In genomic region chr7:16876006-16876405, GRCm38 (mm10) we compare ENCODE assay signal across 8 mouse cellular contexts. TPM values are rescaled to one million over a fixed set of nuclear protein-coding genes. Genes with fewer than 3 reads are reported as not detected.
A peak's percentile ranks its signal among the peaks of the same experiment; 100 is the strongest.
DNase-seq lines count a peak whose midpoint lies in the region; ATAC-seq and TF ChIP-seq lines count a peak whose summit lies in the region.

No protein-coding gene starts in this region.

- peak overlapping the region; percentile 84 for H3K27ac ChIP-seq in heart, postnatal 0 days (ENCODE audit: low read depth)
- peak overlapping the region; percentile 96 for H3K27ac ChIP-seq in embryonic facial prominence, embryonic 10.5 days (replicated peaks)
- no peak overlapping the region for H3K27ac ChIP-seq in hindbrain, embryonic 15.5 days (replicated peaks)
- H3K27ac ChIP-seq in midbrain, embryonic 15.5 days: peak overlapping the region; percentile 83; the same call in 1 of the 2 replicates

- H3K36me3 ChIP-seq in heart, postnatal 0 days (replicated peaks; ENCODE audit: control insufficient read depth, insufficient read depth, low read length): peaks cover 7% of the 10 kb centered on the region; the same call in 1 of the 2 replicates
- H3K36me3 ChIP-seq in embryonic facial prominence, embryonic 10.5 days (replicated peaks): peaks cover 41% of the 10 kb centered on the region
- no peaks in the 10 kb centered on the region; the same call in 1 of the 2 replicates for H3K36me3 ChIP-seq in hindbrain, embryonic 15.5 days
- no peaks in the 10 kb centered on the region for H3K36me3 ChIP-seq in midbrain, embryonic 15.5 days (replicated peaks)

- peaks cover 26% of the 10 kb centered on the region for H3K4me1 ChIP-seq in heart, postnatal 0 days (ENCODE audit: control insufficient read depth, insufficient read depth)
- peaks cover 60% of the 10 kb centered on the region for H3K4me1 ChIP-seq in embryonic facial prominence, embryonic 10.5 days
- H3K4me1 ChIP-seq in hindbrain, embryonic 15.5 days (replicated peaks): peaks cover 33% of the 10 kb centered on the region
- peaks cover 31% of the 10 kb centered on the region for H3K4me1 ChIP-seq in midbrain, embryonic 15.5 days

- intact Hi-C loops in heart, postnatal 36 days (cut with DNase I): no loop called here

- no peaks in the 10 kb centered on the region for H3K9me3 ChIP-seq in heart, postnatal 0 days (replicated peaks; ENCODE audit: control insufficient read depth, low read length)
- H3K9me3 ChIP-seq in embryonic facial prominence, embryonic 10.5 days: no peaks in the 10 kb centered on the region
- H3K9me3 ChIP-seq in hindbrain, embryonic 15.5 days: no peaks in the 10 kb centered on the region
- no peaks in the 10 kb centered on the region for H3K9me3 ChIP-seq in midbrain, embryonic 15.5 days

- ATAC-seq in heart, postnatal 0 days (ENCODE audit: insufficient read depth, low read depth): no peak
- ATAC-seq in hindbrain, embryonic 15.5 days (ENCODE audit: low FRiP score, low read depth): no peak
- ATAC-seq in midbrain, embryonic 15.5 days (replicated peaks): no peak
- no peak for ATAC-seq in cerebellum, adult (ENCODE audit: insufficient number of reproducible peaks, low FRiP score, low TSS enrichment)

- peak overlapping the region; percentile 95 for H3K4me2 ChIP-seq in heart, postnatal 0 days (ENCODE audit: low read depth, low read length)
- peak overlapping the region; percentile 80 for H3K4me2 ChIP-seq in hindbrain, embryonic 15.5 days
- H3K4me2 ChIP-seq in midbrain, embryonic 15.5 days: peak overlapping the region; percentile 80

- DNase-seq in heart, postnatal 0 days (ENCODE audit: low spot score): no peak
- DNase-seq in heart, postnatal 36 days: no peak
- peak; percentile 60 for DNase-seq in embryonic facial prominence, embryonic 10.5 days (ENCODE audit: low spot score)
- no peak for DNase-seq in embryo, embryonic 9.5 days (ENCODE audit: extremely low spot score)
- no peak for DNase-seq in urinary bladder, postnatal 10 days (ENCODE audit: low spot score)

- H3K27me3 ChIP-seq in heart, postnatal 0 days (ENCODE audit: control insufficient read depth, insufficient read depth, low read length): no peaks in the 10 kb centered on the region
- no peaks in the 10 kb centered on the region for H3K27me3 ChIP-seq in embryonic facial prominence, embryonic 10.5 days (replicated peaks; ENCODE audit: low read depth, poor library complexity, severe bottlenecking)
- H3K27me3 ChIP-seq in hindbrain, embryonic 15.5 days: no peaks in the 10 kb centered on the region
- H3K27me3 ChIP-seq in midbrain, embryonic 15.5 days (replicated peaks): no peaks in the 10 kb centered on the region

- H3K4me3 ChIP-seq in heart, postnatal 0 days (ENCODE audit: low read depth, low read length): peak overlapping the region; percentile 74
- H3K4me3 ChIP-seq in embryonic facial prominence, embryonic 10.5 days: peak overlapping the region; percentile 94
- peak overlapping the region; percentile 74 for H3K4me3 ChIP-seq in hindbrain, embryonic 15.5 days
- peak overlapping the region; percentile 68 for H3K4me3 ChIP-seq in midbrain, embryonic 15.5 days

- TF ChIP-seq CTCF in heart, postnatal 0 days (IDR thresholded peaks at IDR 0.05; ENCODE audit: low read depth): no peak

- WGBS in heart, postnatal 0 days: 4% methylated on average over 11 of the region's 11 CpGs
- 6% methylated on average over 11 of the region's 11 CpGs for WGBS in embryonic facial prominence, embryonic 10.5 days
- 5% methylated on average over 11 of the region's 11 CpGs for WGBS in hindbrain, embryonic 15.5 days
- 9% methylated on average over 11 of the region's 11 CpGs for WGBS in midbrain, embryonic 15.5 days

- peak overlapping the region; percentile 75 for H3K9ac ChIP-seq in heart, postnatal 0 days (replicated peaks; ENCODE audit: low read depth, low read length)
- H3K9ac ChIP-seq in hindbrain, embryonic 15.5 days: peak overlapping the region; percentile 80
- H3K9ac ChIP-seq in midbrain, embryonic 15.5 days: peak overlapping the region; percentile 72

- no peak for TF ChIP-seq EP300 in heart, postnatal 0 days (IDR thresholded peaks at IDR 0.05; ENCODE audit: low read depth)

RNA-seq across cellular contexts. Expression of gene Dact3, which starts 0.9 kb away (rescaled TPM):
- 63.9 and 69.6 TPM in 2 replicates for total RNA-seq in heart, postnatal 0 days (2014; rRNA removed; ENCODE audit: low replicate concordance)
- polyA plus RNA-seq in heart, postnatal 0 days (2015; fragmentation: Nextera tagmentation; extraction: Ambion mirVana): 3.8 TPM in 2 replicates
- total RNA-seq in heart, postnatal 36 days (2021): 10 to 100 TPM; 11.2 to 11.7 TPM
- polyA plus RNA-seq in embryonic facial prominence, embryonic 10.5 days (2016; fragmentation: Nextera tagmentation; extraction: Ambion mirVana): 5.5 and 6.0 TPM in 2 replicates
- 5.1 and 5.6 TPM in 2 replicates for polyA plus RNA-seq in hindbrain, embryonic 15.5 days (2015; fragmentation: Nextera tagmentation; extraction: Ambion mirVana)
- polyA plus RNA-seq in midbrain, embryonic 15.5 days (2015; fragmentation: Nextera tagmentation; extraction: Ambion mirVana): 4.7 and 4.8 TPM in 2 replicates

RNA-seq across cellular contexts. Expression of gene Gng8, which starts 15.6 kb away (rescaled TPM):
- 0.27 and 4.0 TPM in 2 replicates for total RNA-seq in heart, postnatal 0 days (2014; rRNA removed; ENCODE audit: low replicate concordance)
- polyA plus RNA-seq in heart, postnatal 0 days (2015; fragmentation: Nextera tagmentation; extraction: Ambion mirVana): 1.7 and 2.5 TPM in 2 replicates
- 1 to 10 TPM in 1 of 2 experiments, under 1 TPM in 1; 0.54 to 1.3 TPM for total RNA-seq in heart, postnatal 36 days (2021)
- 14.7 and 20.3 TPM in 2 replicates for polyA plus RNA-seq in embryonic facial prominence, embryonic 10.5 days (2016; fragmentation: Nextera tagmentation; extraction: Ambion mirVana)
- 1.3 and 5.3 TPM in 2 replicates for polyA plus RNA-seq in hindbrain, embryonic 15.5 days (2015; fragmentation: Nextera tagmentation; extraction: Ambion mirVana)
- 9.7 and 16.6 TPM in 2 replicates for polyA plus RNA-seq in midbrain, embryonic 15.5 days (2015; fragmentation: Nextera tagmentation; extraction: Ambion mirVana)

RNA-seq across cellular contexts. Expression of gene Ptgir, which starts 30.3 kb away (rescaled TPM):
- 0.58 and 2.3 TPM in 2 replicates for total RNA-seq in heart, postnatal 0 days (2014; rRNA removed; ENCODE audit: low replicate concordance)
- 1.1 and 1.2 TPM in 2 replicates for polyA plus RNA-seq in heart, postnatal 0 days (2015; fragmentation: Nextera tagmentation; extraction: Ambion mirVana)
- 1 to 10 TPM; 2.9 TPM for total RNA-seq in heart, postnatal 36 days (2021)
- 0.52 and 0.64 TPM in 2 replicates for polyA plus RNA-seq in embryonic facial prominence, embryonic 10.5 days (2016; fragmentation: Nextera tagmentation; extraction: Ambion mirVana)
- 0.13 and 0.52 TPM in 2 replicates for polyA plus RNA-seq in hindbrain, embryonic 15.5 days (2015; fragmentation: Nextera tagmentation; extraction: Ambion mirVana)
- polyA plus RNA-seq in midbrain, embryonic 15.5 days (2015; fragmentation: Nextera tagmentation; extraction: Ambion mirVana): 0.42 and 0.43 TPM in 2 replicates

RNA-seq across cellular contexts. Expression of gene Prkd2, which starts 33.3 kb away (rescaled TPM):
- total RNA-seq in heart, postnatal 0 days (2014; rRNA removed; ENCODE audit: low replicate concordance): 10.6 and 13.4 TPM in 2 replicates
- polyA plus RNA-seq in heart, postnatal 0 days (2015; fragmentation: Nextera tagmentation; extraction: Ambion mirVana): 8.3 and 8.8 TPM in 2 replicates
- 10 to 100 TPM; 17.8 to 19.3 TPM for total RNA-seq in heart, postnatal 36 days (2021)
- polyA plus RNA-seq in embryonic facial prominence, embryonic 10.5 days (2016; fragmentation: Nextera tagmentation; extraction: Ambion mirVana): 12.9 and 13.1 TPM in 2 replicates
- polyA plus RNA-seq in hindbrain, embryonic 15.5 days (2015; fragmentation: Nextera tagmentation; extraction: Ambion mirVana): 6.2 and 6.7 TPM in 2 replicates
- polyA plus RNA-seq in midbrain, embryonic 15.5 days (2015; fragmentation: Nextera tagmentation; extraction: Ambion mirVana): 6.7 TPM in 2 replicates

RNA-seq across cellular contexts. Expression of gene Calm3, which starts 47.9 kb away (rescaled TPM):
- total RNA-seq in heart, postnatal 0 days (2014; rRNA removed; ENCODE audit: low replicate concordance): 342 and 417 TPM in 2 replicates
- 101 and 107 TPM in 2 replicates for polyA plus RNA-seq in heart, postnatal 0 days (2015; fragmentation: Nextera tagmentation; extraction: Ambion mirVana)
- 100 to 1,000 TPM; 182 to 193 TPM for total RNA-seq in heart, postnatal 36 days (2021)
- polyA plus RNA-seq in embryonic facial prominence, embryonic 10.5 days (2016; fragmentation: Nextera tagmentation; extraction: Ambion mirVana): 121 and 126 TPM in 2 replicates
- 382 and 391 TPM in 2 replicates for polyA plus RNA-seq in hindbrain, embryonic 15.5 days (2015; fragmentation: Nextera tagmentation; extraction: Ambion mirVana)
- polyA plus RNA-seq in midbrain, embryonic 15.5 days (2015; fragmentation: Nextera tagmentation; extraction: Ambion mirVana): 351 and 370 TPM in 2 replicates
